Mouse (Mus musculus): ENCODE data around the gene Zbed5.

DNA sequence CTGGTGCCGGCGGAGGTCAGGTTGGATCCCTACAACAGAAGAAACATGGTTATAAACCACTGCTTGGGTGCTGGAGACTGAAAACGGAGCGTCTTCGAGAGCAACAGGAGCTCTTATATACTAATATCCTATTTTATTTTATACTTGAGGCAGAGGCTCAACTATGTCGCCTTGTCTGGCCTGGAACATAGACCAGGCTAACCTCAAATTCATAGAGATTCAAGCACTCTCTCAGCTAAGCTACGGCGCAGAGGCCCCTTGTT, 48.0 kb upstream of the Zbed5 start:
- TF ChIP-seq CTCF (IDR thresholded peaks at IDR 0.05 in 2 of 3, conservative IDR thresholded peaks at IDR 0.05 in 1 of 3; ENCODE audit: control insufficient read depth in 1 of 3, insufficient read depth in 1 of 3, low read depth in 2 of 3, low read length in 3 of 3, poor library complexity in 1 of 3, severe bottlenecking in 1 of 3): no peak
- TF ChIP-seq KAT2A (conservative IDR thresholded peaks at IDR 0.05; ENCODE audit: low read depth, low read length): no peak
- no peak for TF ChIP-seq TCF12 (IDR thresholded peaks at IDR 0.05; ENCODE audit: low read depth, low read length)
- no peak for TF ChIP-seq EP300 (IDR thresholded peaks at IDR 0.05; ENCODE audit: low read depth in 1 of 2, low read length in 2 of 2)
- TF ChIP-seq RAD21 (IDR thresholded peaks at IDR 0.05; ENCODE audit: low read depth, low read length): no peak
- no peak for TF ChIP-seq JUND (IDR thresholded peaks at IDR 0.05; ENCODE audit: low read depth, low read length)
- no peak for TF ChIP-seq MAFK (IDR thresholded peaks at IDR 0.05; ENCODE audit: borderline replicate concordance, low read depth, low read length)
- no peak for TF ChIP-seq ZNF384 (IDR thresholded peaks at IDR 0.05; ENCODE audit: low read depth, low read length)
- no peak for TF ChIP-seq USF1 (IDR thresholded peaks at IDR 0.05; ENCODE audit: low read depth, low read length)
- no peak; the same call in 1 of the 2 replicates for TF ChIP-seq MAX (IDR thresholded peaks at IDR 0.05; ENCODE audit: low read length)
- no peak for TF ChIP-seq POLR2A (IDR thresholded peaks at IDR 0.05; ENCODE audit: control insufficient read depth in 1 of 2, insufficient read depth in 1 of 2, low read depth in 1 of 2, low read length in 2 of 2, poor library complexity in 1 of 2)
- TF ChIP-seq POLR2AphosphoS5 (IDR thresholded peaks at IDR 0.05; ENCODE audit: borderline replicate concordance, low read depth, low read length): no peak
